Mouse (Mus musculus) bone marrow macrophage, adult 2 months (primary cell): ENCODE results near the gene Tenm4. TPM values are rescaled to one million over a fixed set of nuclear protein-coding genes. Genes with fewer than 3 reads are reported as not detected.

Experiments
- H3K27ac ChIP-seq: 2 replicates; pipeline ENCODE4 v1.5.1; 2012; ENCODE audit warnings: low read depth, low read length; ENCODE audit not compliant: insufficient read depth
- H3K4me1 ChIP-seq: 2 replicates; pipeline ENCODE4 v1.6.1; 2012; ENCODE audit warnings: low read length; ENCODE audit not compliant: control insufficient read depth, insufficient read depth
- H3K4me3 ChIP-seq: 2 replicates; pipeline ENCODE4 v1.5.1; 2012; ENCODE audit warnings: mild to moderate bottlenecking, low read length, moderate library complexity; ENCODE audit not compliant: insufficient read depth
- CTCF ChIP-seq: IDR thresholded peaks from 2 replicates; pipeline ENCODE4 v1.5.1; 2012; ENCODE audit warnings: low read depth, mild to moderate bottlenecking, low read length, moderate library complexity
- POLR2A ChIP-seq: IDR thresholded peaks from 2 replicates; pipeline ENCODE4 v1.6.1; 2012; ENCODE audit warnings: mild to moderate bottlenecking, low read depth, low read length, borderline replicate concordance
- polyA plus RNA-seq: library from polyadenylated mRNA; stranded (reverse); fragments of >200 nt; gene quantifications from 2 replicates; pipeline ENCODE4 v1.2.4, GENCODE M21; 2012; ENCODE audit not compliant: missing spikeins, insufficient read depth, insufficient read length

Gene Tenm4
- polyA plus RNA-seq, 1 experiment = not detected

DNA sequence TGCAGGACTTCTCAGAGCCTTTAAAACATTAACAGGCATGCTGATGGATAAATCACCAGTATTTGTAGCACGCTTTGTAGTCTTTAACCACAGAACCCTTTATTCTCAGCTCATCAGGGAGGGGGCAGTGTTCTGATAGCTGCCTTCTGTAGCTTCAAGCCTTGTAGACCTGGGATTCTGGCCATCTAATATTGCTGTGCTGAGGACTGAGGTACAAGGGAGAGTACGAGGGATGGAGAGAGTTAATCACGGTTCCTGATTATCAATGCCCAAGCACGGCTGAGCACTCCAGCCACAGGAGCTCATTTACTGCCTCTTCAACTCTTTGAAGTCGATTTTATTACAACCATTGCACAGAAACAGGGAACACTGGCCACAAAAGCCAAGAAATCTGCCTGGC, 384.2 kb downstream of the Tenm4 start:
- no peaks in the 10 kb centered on the region for H3K4me1 ChIP-seq
- no peak for TF ChIP-seq CTCF
- no peak for TF ChIP-seq POLR2A
- H3K27ac ChIP-seq = no peak overlapping the region
- no peak overlapping the region for H3K4me3 ChIP-seq

DNA sequence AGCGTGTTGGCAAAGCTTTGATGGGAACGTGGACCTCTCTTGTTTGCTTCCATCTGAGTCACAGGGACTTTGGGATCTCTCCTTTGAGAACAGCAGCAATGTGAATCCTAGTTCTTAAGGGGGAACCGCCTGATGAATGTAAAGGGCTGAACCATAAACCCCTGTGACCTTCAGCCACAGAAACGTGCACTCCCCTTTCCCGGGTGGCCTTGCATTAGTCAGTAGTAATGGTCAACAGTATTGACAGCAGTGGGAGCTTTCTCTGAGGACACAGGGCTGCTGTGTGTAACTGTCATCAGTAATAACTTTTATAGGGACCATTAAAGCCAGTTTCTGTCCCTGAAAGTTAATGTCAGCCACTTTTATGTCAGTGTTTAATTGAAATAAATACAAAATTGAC, 385.7 kb downstream of the Tenm4 start:
- TF ChIP-seq POLR2A = no peak
- no peak for TF ChIP-seq CTCF
- Histone ChIP-seq H3K27ac (no peak overlapping the region), H3K4me1 (no peaks in the 10 kb centered on the region), H3K4me3 (no peak overlapping the region)

DNA sequence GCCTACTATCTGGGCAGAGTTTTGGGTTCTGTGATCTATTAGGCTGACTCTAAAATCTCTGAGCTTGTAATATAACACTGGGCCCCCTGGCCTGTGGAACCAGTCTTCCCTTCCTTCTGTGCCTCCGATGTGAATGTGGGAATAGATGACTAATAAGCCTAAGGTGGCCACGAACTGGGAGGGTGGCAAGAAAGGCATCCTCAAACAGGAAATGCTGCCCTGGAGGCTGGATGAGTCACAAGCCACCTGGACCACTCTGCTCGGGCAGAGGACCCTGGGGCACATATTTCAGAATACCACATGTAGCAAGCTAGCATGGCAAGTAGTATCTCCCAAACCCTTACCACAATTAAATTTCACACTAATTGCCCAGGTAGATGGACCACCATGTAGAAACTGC, 391.8 kb downstream of the Tenm4 start:
- H3K4me3 ChIP-seq = no peak overlapping the region
- H3K4me1 ChIP-seq = no peaks in the 10 kb centered on the region
- no peak overlapping the region for H3K27ac ChIP-seq
- TF ChIP-seq CTCF = no peak
- TF ChIP-seq POLR2A = no peak

DNA sequence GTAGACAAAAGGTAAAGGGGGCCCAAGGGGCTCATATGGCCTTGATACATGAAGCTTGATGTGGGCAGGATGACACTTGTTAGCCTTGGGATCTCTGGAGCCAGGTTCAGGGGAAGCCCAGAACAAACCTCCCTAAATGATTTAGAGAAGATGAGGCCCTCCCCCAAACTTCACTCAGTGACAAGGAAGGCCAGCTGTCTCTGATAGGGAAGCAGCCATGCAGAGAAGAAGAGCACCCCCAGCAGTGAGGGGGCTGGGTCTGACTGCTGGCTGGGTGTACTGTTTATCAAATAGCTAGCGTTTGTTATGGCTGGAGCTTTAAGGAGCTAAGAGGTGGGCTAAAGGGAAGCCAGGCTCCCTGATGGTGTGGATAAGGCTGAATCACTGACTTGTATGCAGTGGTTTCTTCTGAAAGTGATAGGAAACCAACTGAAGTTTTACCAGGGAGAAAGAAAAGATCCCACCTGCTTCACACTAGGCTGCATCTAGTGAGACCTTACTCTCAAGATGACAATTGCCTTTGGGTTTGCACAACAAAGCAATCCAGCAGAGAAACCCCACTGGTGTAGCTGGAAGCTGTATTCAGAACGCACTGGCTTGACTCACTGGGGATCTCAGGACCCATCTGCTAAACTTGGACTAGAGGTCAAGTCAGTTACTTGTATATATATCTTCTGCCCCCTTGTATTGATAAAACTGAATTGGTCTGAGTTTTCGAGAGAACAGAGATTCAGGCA, 392.5 kb downstream of the Tenm4 start:
- Histone ChIP-seq H3K4me3 (no peak overlapping the region), H3K4me1 (no peaks in the 10 kb centered on the region), H3K27ac (no peak overlapping the region)
- TF ChIP-seq CTCF = no peak
- TF ChIP-seq POLR2A = no peak

DNA sequence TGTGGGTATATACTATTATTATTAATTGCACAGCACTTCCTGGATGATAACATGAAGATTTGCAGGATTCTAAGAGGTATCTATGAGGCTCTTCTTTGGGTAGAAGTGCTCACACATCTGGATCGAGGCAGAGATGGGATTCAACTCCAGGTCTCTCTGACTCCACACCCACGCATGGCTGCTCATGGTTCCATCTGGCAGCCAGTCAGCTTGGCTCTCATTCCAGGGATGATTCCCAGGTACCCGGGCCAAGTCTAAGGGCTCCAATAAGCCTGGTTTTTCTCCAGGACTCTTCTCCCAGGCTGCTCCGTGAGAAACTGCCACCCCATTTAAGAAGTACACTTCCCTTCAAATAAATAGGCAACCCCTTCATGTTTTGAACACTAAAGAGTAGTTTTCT, 394.8 kb downstream of the Tenm4 start:
- Histone ChIP-seq H3K27ac (no peak overlapping the region), H3K4me1 (no peaks in the 10 kb centered on the region), H3K4me3 (no peak overlapping the region)
- TF ChIP-seq CTCF = no peak
- TF ChIP-seq POLR2A = no peak

DNA sequence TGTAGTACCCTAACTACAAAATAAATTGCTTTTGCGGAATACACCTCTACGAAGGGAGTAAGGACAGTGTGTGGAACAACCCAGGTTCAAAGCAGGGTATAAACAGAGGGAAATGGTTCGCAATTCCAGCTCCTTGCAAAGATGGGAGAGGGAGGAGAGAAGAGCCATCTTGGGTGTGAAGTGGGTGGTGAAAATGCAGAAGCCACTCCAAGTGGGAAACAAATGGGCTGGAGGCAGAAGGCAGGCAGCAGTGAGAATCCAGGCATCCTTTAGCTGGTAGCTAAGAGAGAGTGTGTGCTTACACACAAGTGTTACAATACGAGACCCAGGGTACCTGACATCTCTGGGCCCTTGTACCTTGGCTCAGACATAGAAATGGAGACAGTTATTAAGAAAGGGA, 395.2 kb downstream of the Tenm4 start:
- TF ChIP-seq CTCF (no peak), POLR2A (no peak)
- no peak overlapping the region for H3K27ac ChIP-seq
- no peaks in the 10 kb centered on the region for H3K4me1 ChIP-seq
- no peak overlapping the region for H3K4me3 ChIP-seq

- no peak overlapping the region for H3K27ac ChIP-seq
- H3K4me3 ChIP-seq = no peak overlapping the region
- no peak for TF ChIP-seq POLR2A
- no peak for TF ChIP-seq CTCF
- no peaks in the 10 kb centered on the region for H3K4me1 ChIP-seq
Measured at GRCm38 (mm10) chr7:96568034-96568433, 397.0 kb downstream of the Tenm4 start.

- no peak for TF ChIP-seq POLR2A
- no peak for TF ChIP-seq CTCF
- Histone ChIP-seq H3K4me3 (no peak overlapping the region), H3K27ac (no peak overlapping the region), H3K4me1 (no peaks in the 10 kb centered on the region)
Measured at GRCm38 (mm10) chr7:96570965-96571364, 399.9 kb downstream of the Tenm4 start.

DNA sequence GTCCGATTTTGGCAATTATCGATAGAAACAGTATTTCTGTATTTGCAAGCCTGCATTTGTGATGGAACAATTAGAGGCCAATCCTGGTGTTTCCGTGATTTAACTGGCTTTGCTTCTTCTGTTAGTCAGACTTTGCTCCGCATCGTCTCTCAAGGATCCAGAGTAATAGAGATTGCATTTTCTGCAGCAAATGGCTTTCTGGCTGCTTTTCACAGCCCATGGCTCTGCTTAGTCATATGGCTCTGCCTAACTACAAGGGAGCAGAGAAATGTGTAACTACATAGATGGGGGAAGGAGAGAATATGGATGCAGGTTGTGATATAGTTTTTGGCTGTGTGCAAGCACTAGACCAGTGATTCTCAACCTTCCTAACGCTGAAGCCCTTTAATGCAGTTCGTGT, 401.9 kb downstream of the Tenm4 start:
- Histone ChIP-seq H3K27ac (no peak overlapping the region), H3K4me3 (no peak overlapping the region), H3K4me1 (no peaks in the 10 kb centered on the region)
- TF ChIP-seq CTCF = no peak

DNA sequence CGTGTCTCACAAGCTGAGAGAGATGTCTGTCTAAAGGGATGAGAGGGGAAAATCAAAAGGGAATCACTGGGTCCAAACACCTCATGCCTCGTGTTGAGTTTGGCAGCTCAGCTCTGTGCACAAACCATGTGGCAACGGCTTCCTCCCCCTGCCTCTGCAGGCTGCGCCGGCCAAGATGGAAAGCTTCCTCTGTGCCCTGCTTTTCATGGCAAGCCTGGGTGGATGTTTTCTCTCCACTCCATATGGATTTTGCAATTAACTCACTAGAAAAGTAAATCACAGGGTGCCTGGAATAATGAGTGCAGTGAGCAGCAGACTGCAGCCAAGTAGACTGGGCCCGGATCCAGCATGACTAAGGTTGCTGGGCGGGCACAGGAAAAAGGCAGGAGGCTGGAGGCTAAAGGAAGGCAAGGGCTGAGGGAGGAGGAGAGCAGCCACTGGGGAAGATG, 404.2 kb downstream of the Tenm4 start:
- TF ChIP-seq CTCF = no peak
- TF ChIP-seq POLR2A = no peak
- Histone ChIP-seq H3K4me1 (no peaks in the 10 kb centered on the region), H3K4me3 (no peak overlapping the region), H3K27ac (no peak overlapping the region)
